Mouse (Mus musculus) bone marrow macrophage, adult 2 months (primary cell): ENCODE results near the gene Nxf2.

ENCODE experiments used
- CTCF ChIP-seq: IDR thresholded peaks from 2 replicates; pipeline ENCODE4 v1.5.1; 2012; ENCODE audit warnings: low read depth, mild to moderate bottlenecking, low read length, moderate library complexity
- POLR2A ChIP-seq: IDR thresholded peaks from 2 replicates; pipeline ENCODE4 v1.6.1; 2012; ENCODE audit warnings: mild to moderate bottlenecking, low read depth, low read length, borderline replicate concordance

DNA sequence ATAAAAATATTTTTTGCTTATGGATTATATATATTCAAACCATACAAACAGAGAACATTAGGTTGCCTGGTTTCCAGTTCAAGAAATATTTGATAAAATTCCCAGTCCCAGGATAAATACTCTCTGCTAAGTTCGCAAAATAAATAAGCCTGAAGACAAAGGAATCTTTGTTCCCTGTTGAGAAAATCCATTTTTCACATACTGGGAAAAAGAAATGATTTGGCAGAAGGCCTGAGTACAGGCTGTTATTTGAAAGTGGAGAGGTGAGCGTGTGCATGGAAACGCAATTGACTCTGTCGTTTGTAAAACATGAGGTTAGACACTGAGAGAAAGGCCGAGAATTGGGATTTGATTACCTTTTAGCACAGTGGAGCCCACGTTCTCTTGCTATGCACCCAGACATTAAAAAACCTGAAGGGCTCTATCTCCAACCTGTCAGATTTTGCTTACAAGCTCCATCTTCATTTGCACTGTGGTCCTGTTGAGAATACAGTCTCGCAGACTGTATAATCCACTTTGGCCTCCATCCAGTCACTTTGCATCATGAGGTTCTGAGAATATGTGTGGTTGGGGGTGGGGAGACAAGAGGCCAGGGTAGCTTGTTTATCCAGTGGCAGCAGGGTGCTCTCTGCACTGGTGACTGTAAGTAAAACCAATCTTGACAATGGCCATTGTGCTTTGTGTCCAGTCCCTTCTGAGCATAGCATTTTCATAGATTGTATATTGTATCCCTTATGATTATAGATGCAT is 40.7 kb downstream of the Nxf2 start:
- TF ChIP-seq POLR2A (no peak), CTCF (no peak)
